Mouse (Mus musculus): ENCODE results near the gene 6030468B19Rik. TPM values are rescaled to one million over a fixed set of nuclear protein-coding genes. Genes with fewer than 3 reads are reported as not detected.

The 6030468B19Rik gene
- polyA plus RNA-seq, 1 experiment from 2014 or later, result 0.19 TPM

Other genes starting within 250 kb of the 6030468B19Rik start
- gene Tnrc6c, start 143.4 kb upstream of the 6030468B19Rik start, polyA plus RNA-seq (2014; fragmentation: Nextera tagmentation; extraction: Ambion mirVana), result 8.7 and 8.9 TPM in 2 replicates
- 1.6 and 2.1 TPM in 2 replicates for gene Tmc8, start 15.6 kb upstream of the 6030468B19Rik start, polyA plus RNA-seq (2014; fragmentation: Nextera tagmentation; extraction: Ambion mirVana)
- gene Tmc6, start 15.5 kb upstream of the 6030468B19Rik start, polyA plus RNA-seq (2014; fragmentation: Nextera tagmentation; extraction: Ambion mirVana), result 18.2 and 22.5 TPM in 2 replicates
- 0.71 and 1.0 TPM in 2 replicates for gene Gm20708, start 12.0 kb downstream of the 6030468B19Rik start, polyA plus RNA-seq (2014; fragmentation: Nextera tagmentation; extraction: Ambion mirVana)
- 99.4 and 102 TPM in 2 replicates for gene Syngr2, start 12.0 kb downstream of the 6030468B19Rik start, polyA plus RNA-seq (2014; fragmentation: Nextera tagmentation; extraction: Ambion mirVana)
- 18.7 and 20.8 TPM in 2 replicates for gene Afmid, start 28.3 kb downstream of the 6030468B19Rik start, polyA plus RNA-seq (2014; fragmentation: Nextera tagmentation; extraction: Ambion mirVana)
- 98.0 and 100 TPM in 2 replicates for gene Tk1, start 28.4 kb downstream of the 6030468B19Rik start, polyA plus RNA-seq (2014; fragmentation: Nextera tagmentation; extraction: Ambion mirVana)
- 227 and 240 TPM in 2 replicates for gene Birc5, start 51.6 kb downstream of the 6030468B19Rik start, polyA plus RNA-seq (2014; fragmentation: Nextera tagmentation; extraction: Ambion mirVana)
- gene Tmem235, start 63.1 kb downstream of the 6030468B19Rik start, polyA plus RNA-seq (2014; fragmentation: Nextera tagmentation; extraction: Ambion mirVana), result not detected in 2 replicates
- 4.9 and 5.6 TPM in 2 replicates for gene Tha1, start 75.8 kb downstream of the 6030468B19Rik start, polyA plus RNA-seq (2014; fragmentation: Nextera tagmentation; extraction: Ambion mirVana)
- 2.0 and 2.3 TPM in 2 replicates for gene Socs3, start 172.4 kb downstream of the 6030468B19Rik start, polyA plus RNA-seq (2014; fragmentation: Nextera tagmentation; extraction: Ambion mirVana)
- 23.1 TPM in 2 replicates for gene Pgs1, start 188.6 kb downstream of the 6030468B19Rik start, polyA plus RNA-seq (2014; fragmentation: Nextera tagmentation; extraction: Ambion mirVana)

Data from heart, embryonic 14.5 days (tissue).